Mouse (Mus musculus) yolk sac, embryonic 10.5 days (tissue): ENCODE data around the gene Olfr1471.
"Not testable (repeated sequence)": the region's sequence is repeated elsewhere in the genome, so short reads cannot be mapped to it uniquely, and the experiment has no call there.

Source experiments
- DNase-seq: peaks from one replicate; pipeline ENCODE4 v3.0.0-alpha.2; 2017; ENCODE audit warnings: low spot score

Olfr1471 gene

DNA sequence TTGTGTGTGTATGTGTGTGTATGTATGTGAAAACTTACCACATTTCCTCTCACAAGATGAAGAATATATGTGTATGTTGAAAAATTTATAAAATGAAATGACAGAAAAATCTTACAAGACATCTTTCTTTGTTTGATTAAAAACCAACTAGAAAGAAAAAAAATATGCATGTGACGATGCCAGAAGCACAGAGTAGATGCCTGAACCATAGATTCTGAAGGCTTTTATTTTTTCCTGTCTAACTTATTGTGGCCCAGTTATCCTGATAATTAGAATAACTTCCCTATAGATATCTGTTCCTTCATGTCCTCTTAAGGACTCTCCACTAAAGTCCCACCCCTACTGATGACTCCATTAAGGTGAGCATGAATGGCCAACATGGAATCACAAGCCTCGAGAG is at the start of gene Olfr1471:
TSS of gene Olfr1471 (plus strand) at position 301 of the 400 bp plus-strand sequence.
- DNase-seq = not testable (repeated sequence)

DNA sequence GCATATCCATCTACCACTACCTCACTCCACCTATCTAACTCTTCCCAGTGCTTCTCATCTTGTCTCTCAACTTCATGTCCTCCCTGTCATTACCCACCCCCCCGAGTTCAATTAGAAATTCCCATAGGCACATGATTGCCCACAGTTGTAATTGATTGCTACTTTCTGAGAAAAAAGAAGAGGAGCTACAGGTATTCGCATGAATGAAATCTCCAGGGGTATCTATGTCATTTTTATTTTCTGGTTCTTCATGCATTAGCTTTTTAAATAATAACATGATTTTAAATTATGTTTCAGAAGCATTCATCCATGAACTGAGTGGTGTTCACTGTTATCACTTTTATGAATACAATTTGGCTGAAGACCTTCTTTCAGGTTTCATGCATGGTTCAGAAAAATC is 35.7 kb upstream of the Olfr1471 start, which contains the start of gene Olfr1469:
TSS of gene Olfr1469 (plus strand) at position 301 of the 400 bp plus-strand sequence.
- no peak for DNase-seq

DNA sequence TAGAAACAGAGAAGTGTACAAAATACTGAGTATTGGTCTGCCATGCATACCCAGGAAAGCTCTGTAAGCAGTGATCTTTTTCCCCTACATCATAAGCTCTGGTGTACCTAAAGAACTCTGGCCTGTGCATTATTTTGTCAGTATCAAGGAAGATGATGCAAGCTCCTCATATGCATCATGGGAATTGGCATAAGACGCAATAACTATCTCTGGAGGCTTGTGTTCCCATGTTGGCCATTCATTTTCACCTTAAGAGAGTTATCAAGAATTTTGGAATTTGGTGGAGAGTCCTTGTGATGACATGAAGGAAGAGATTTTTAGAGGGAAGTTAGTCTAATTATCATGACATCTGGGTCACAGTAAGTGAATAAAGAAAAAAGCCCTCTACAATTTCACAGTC is 12.8 kb downstream of the Olfr1471 start, which contains the start of gene Olfr1472:
TSS of gene Olfr1472 (minus strand) at position 101 of the 400 bp plus-strand sequence.
- no peak for DNase-seq

GRCm38 (mm10) chr19:13469265-13469664 is 26.1 kb downstream of the Olfr1471 start, which contains the start of gene Olfr1474:
TSS of gene Olfr1474 (plus strand) at chr19:13469565.
- DNase-seq = not testable (repeated sequence)

DNA sequence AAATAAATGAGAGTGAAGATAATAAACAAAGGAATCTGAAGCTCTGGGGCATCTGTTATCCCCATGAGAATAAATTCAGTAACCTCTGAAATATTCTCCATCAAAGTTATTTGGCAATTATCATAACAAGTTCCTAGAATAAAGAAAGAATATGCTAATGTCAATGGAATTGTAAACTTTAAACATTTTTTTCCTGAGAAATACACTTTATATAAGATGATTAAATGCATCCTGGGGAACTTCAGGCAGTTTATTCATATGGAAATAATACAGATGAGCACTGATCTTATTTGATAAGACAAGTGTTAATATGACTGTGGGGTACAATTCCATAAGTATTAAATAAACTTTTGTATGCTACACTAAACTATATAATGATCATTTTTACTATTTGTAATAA is 36.9 kb downstream of the Olfr1471 start, which contains the start of gene Olfr1475:
TSS of gene Olfr1475 (minus strand) at position 101 of the 400 bp plus-strand sequence.
- DNase-seq = no peak

DNA sequence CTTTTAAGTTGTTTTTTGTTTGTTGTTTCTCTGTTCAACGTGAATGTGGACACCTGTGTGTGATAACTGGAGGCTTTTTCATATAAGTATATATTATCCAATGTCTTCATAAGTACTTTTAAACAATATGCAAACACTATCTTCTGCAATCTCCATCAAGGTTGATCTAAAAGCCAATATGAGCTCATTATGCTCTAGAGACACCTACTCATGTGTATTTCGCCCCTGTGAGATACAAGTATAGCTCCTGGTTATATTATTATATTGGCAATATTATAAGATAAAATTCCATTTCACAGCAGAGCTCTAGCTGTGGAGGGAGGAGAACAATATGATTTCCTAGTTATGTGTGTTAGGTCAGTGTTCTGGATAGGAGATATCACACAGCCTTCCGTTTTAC is 57.0 kb downstream of the Olfr1471 start, which contains the start of gene Olfr1477:
TSS of gene Olfr1477 (plus strand) at position 301 of the 400 bp plus-strand sequence.
- DNase-seq = no peak
